Mouse (Mus musculus) forebrain, embryonic 10.5 days (tissue): ENCODE results near the gene Rnf138rt1. TPM values are rescaled to one million over a fixed set of nuclear protein-coding genes. Genes with fewer than 3 reads are reported as not detected.
A peak's percentile ranks its signal among the peaks of the same experiment; 100 is the strongest.

ENCODE experiments used
- DNase-seq: peaks from one replicate; pipeline ENCODE4 v3.0.0-alpha.2; 2017; ENCODE audit warnings: low spot score; ENCODE audit errors: extremely low spot score
- H3K27ac ChIP-seq: fragments of 300-500 bp; sonication (generic); 2 replicates; pipeline ENCODE4 v1.5.1; 2016; ENCODE audit warnings: mild to moderate bottlenecking
- H3K27me3 ChIP-seq: fragments of 300-500 bp; sonication (generic); 2 replicates; pipeline ENCODE4 v1.6.1; 2016; ENCODE audit warnings: mild to moderate bottlenecking; ENCODE audit not compliant: poor library complexity, severe bottlenecking
- H3K36me3 ChIP-seq: fragments of 300-500 bp; sonication (generic); replicated peaks from 2 replicates; pipeline ENCODE4 v1.6.1; 2016; ENCODE audit warnings: mild to moderate bottlenecking, moderate library complexity
- H3K4me1 ChIP-seq: fragments of 300-500 bp; sonication (generic); 2 replicates; pipeline ENCODE4 v1.6.1; 2016
- H3K4me3 ChIP-seq: fragments of 300-500 bp; sonication (generic); 2 replicates; pipeline ENCODE4 v1.5.1; 2016; ENCODE audit warnings: mild to moderate bottlenecking, moderate library complexity
- H3K9me3 ChIP-seq: fragments of 300-500 bp; sonication (generic); 2 replicates; pipeline ENCODE4 v1.6.1; 2016; ENCODE audit warnings: mild to moderate bottlenecking, moderate library complexity
- WGBS: fragments of 180-500 bp; shearing (Covaris S2); methylation state at CpG from one replicate; pipeline ENCODE4 v1.1.7; 2016; 5-methylcytosine and 5-hydroxymethylcytosine counted together
- polyA plus RNA-seq: library from polyadenylated mRNA; unstranded; fragments of >200 nt; fragmentation: Nextera tagmentation; extraction: Ambion mirVana; gene quantifications from 2 replicates; pipeline ENCODE4 v1.2.1, GENCODE M21; 2016

Rnf138rt1 gene
- 0.43 and 0.81 TPM in 2 replicates for polyA plus RNA-seq

DNA sequence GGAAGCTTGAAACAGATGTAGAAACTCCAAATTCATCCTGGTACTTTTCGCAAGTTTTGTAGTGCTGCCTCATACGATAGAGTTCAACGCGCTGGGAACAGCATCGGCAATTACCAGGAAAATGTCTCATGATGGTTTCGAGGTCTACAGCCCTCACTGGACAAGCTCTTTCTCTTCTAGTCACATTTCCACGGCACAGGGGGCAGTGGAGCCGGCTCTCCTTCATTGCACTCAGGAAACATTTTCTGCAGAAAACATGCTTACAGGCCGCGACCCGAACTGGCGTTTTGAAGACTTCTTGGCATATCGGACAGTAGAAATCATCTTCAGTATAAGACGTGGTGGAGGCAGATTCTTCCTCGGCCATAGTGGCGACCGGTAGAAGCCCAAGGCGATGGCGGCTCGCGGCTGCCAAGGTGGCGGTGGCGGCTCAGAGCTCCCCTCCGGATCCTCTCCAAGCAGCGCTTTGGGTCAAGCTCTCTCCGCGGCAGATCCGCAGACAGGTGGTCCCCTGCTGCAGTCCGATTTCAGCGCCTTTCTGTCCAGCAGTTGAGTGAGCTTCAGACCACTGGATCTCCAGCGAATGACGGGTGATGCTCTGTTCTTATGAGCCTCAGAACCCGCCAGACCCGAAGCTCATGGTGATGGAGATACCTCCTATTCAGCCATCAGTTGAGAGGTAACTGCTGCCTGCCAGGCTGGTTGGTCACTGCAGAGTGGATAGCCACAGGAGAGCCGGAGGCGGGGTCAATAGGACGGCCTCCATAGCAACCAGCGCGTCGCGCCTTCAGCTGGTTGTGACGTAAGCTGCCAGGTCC is at the start of gene Rnf138rt1:
TSS of gene Rnf138rt1 (minus strand) at position 713 of the 818 bp plus-strand sequence.
- Histone ChIP-seq H3K4me3 (peak within 1 kb of the TSS; percentile 52), H3K27ac (no peak within 1 kb of the TSS), H3K9me3 (no peaks in the 10 kb centered on the region), H3K27me3 (peaks cover 98% of the 10 kb centered on the region), H3K36me3 (no peaks in the 10 kb centered on the region), H3K4me1 (peaks cover 7% of the 10 kb centered on the region)
- peak; percentile 47 for DNase-seq
- WGBS, result 24% methylated on average over 42 of the region's 42 CpGs

DNA sequence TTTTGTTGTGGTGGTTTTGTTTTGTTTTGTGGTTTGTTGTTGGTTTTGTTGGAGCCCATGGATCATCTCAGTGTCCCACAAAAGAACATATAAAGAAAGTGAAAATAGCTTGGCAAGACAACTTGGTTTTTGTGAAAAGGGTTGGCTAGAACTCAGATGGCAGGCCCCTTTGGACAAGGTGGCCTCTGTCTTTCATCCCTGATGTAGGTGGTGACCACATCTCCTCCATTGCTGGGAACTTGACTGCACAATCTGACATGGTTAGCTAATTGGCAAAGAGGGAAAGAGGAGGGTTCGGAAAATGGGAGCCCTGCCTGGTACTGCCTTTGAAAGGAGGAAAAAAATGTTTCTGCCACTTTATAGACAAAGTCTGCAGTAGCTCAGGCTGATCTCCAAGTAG is 46.1 kb upstream of the Rnf138rt1 start:
- no peak for DNase-seq
- Histone ChIP-seq H3K36me3 (no peaks in the 10 kb centered on the region), H3K9me3 (no peaks in the 10 kb centered on the region), H3K4me3 (no peak overlapping the region), H3K27ac (no peak overlapping the region), H3K27me3 (peaks cover 95% of the 10 kb centered on the region), H3K4me1 (no peaks in the 10 kb centered on the region)
- WGBS, result 85% methylated on average over 1 of the region's 1 CpGs

DNA sequence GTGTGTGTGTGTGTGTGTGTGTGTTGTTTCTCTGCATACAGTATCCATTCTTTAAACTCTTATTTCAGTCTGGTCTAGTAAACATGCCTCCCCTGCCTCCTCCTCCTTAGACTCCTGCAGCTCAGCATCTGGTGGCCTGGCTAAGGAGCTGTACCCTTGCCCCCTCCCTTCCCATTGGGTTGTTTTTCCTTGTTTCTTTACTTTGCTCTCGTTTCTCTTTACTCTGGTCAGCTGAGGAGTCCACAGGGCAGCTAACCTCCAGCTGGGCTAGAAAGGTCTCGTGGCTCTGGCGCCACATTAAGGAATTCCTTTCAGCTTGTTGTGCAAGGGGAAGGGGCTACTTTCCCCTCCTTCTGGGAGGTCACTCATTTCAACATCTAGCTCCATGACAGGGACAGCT is 5.2 kb upstream of the Rnf138rt1 start:
- H3K9me3 ChIP-seq, result no peaks in the 10 kb centered on the region
- peaks cover 9% of the 10 kb centered on the region for H3K4me1 ChIP-seq
- H3K4me3 ChIP-seq, result no peak overlapping the region
- no peak overlapping the region for H3K27ac ChIP-seq
- peaks cover 92% of the 10 kb centered on the region for H3K27me3 ChIP-seq
- DNase-seq, result no peak
- no peaks in the 10 kb centered on the region for H3K36me3 ChIP-seq
- WGBS, result 40% methylated on average over 3 of the region's 3 CpGs

DNA sequence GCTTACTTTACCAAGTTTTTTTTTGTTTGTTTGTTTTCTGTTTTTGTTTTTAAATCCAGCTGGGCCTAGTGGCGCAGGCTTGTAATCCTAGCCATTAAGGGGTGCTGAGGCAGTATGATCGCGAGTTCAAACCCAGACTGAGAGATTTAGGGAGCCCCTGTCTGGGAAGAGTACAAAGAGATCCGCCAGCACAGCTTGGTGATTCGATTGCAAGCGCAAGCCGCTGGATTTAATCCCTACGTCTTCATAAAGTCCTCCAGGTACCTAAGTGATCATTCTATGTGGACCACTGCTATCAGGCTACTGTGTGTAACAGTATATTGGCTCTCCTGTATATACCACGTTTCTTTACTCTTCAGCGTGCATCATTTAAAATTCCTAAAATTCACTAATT is 303 bp upstream of the Rnf138rt1 start:
- Histone ChIP-seq H3K27me3 (peaks cover 98% of the 10 kb centered on the region), H3K27ac (no peak overlapping the region), H3K36me3 (no peaks in the 10 kb centered on the region), H3K4me1 (peaks cover 9% of the 10 kb centered on the region), H3K9me3 (no peaks in the 10 kb centered on the region), H3K4me3 (peak overlapping the region; percentile 52)
- 31% methylated on average over 10 of the region's 10 CpGs for WGBS
- DNase-seq, result no peak

DNA sequence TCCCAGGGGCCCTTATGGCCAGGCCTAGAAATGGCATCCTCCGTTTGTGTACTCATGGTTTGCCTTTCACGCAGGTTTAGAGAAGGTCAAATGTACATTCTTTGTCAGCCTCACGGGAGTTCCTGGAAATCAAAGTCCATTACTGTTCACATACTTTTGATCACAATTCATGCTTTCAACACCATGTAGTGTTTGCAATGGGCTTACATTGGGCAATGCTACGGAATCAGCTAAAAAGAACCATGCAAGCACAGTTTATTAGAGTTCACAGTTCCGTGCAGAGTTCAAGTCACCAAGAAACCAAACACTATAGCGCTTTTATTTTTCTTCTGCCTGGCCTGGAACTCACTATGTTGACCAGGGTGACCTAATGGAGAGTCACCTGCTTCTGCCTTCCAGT is 15.1 kb downstream of the Rnf138rt1 start:
- Histone ChIP-seq H3K9me3 (no peaks in the 10 kb centered on the region), H3K27me3 (peaks cover 99% of the 10 kb centered on the region), H3K4me3 (no peak overlapping the region), H3K27ac (no peak overlapping the region), H3K36me3 (no peaks in the 10 kb centered on the region), H3K4me1 (no peaks in the 10 kb centered on the region)
- 85% methylated on average over 6 of the region's 6 CpGs for WGBS
- DNase-seq, result no peak

DNA sequence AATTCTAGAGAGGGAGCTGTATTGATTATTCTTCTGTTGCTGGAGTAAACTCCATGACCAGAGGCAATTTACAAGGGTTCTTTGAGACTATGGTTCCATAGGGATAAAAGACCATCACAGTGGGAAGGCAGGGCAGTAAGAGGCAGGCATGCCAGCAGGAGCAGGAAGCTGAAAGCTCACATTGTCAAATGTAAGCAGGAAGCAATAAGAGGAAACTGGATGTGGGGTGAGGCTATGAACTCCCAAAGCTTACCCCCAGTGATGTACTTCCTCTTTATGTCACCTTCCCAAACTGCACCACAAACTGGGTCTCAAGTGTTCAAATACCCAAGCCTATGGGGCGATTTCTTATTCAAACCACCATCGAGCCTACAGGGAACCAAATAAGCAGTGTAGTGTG is 17.2 kb downstream of the Rnf138rt1 start:
- Histone ChIP-seq H3K27me3 (peaks cover 96% of the 10 kb centered on the region), H3K4me1 (no peaks in the 10 kb centered on the region), H3K4me3 (no peak overlapping the region), H3K36me3 (no peaks in the 10 kb centered on the region), H3K9me3 (no peaks in the 10 kb centered on the region), H3K27ac (no peak overlapping the region)
- 87% methylated on average over 2 of the region's 2 CpGs for WGBS
- DNase-seq, result no peak

DNA sequence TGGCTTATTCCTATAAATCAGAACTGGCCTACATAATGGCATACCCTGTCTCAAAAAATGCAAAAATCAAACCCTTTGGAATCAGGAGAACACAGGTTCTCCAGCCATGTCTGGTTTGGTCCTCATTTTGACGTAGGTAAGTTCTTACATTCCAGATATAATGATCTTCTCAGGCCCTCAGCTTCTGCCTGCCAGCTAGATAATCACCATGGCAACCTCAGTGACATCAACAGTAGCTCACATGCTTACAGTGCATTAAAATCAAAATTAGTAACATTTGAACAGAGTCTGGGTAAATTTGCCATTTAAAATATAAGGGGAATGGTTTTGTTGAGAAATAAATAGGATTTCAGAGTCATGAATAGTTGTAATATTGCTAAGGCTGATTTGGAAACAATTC is 22.2 kb downstream of the Rnf138rt1 start:
- WGBS, result 75% methylated on average over 1 of the region's 1 CpGs
- no peak overlapping the region for H3K27ac ChIP-seq
- peaks cover 91% of the 10 kb centered on the region for H3K27me3 ChIP-seq
- no peak overlapping the region for H3K4me3 ChIP-seq
- H3K9me3 ChIP-seq, result no peaks in the 10 kb centered on the region
- no peak for DNase-seq
- no peaks in the 10 kb centered on the region for H3K36me3 ChIP-seq
- no peaks in the 10 kb centered on the region for H3K4me1 ChIP-seq

DNA sequence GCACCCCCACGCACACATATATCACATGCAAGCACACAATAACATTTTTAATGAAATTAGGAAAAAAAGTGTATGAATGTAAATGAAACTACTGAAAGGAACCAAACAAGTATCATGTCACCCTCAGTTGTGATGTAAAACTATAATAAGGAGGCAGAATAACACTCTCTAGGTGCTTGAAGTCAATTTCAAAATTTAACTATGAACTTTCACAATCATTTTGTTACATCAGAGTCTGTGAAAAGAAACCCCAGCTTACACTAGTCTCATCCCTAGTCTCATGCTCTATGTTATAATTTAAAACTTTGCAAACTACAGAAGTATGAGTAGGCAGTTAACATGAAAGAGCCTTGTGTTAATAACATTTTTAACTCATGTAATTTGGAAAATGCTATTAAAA is 27.0 kb downstream of the Rnf138rt1 start:
- H3K4me3 ChIP-seq, result no peak overlapping the region
- no peaks in the 10 kb centered on the region for H3K9me3 ChIP-seq
- H3K27ac ChIP-seq, result no peak overlapping the region
- no peaks in the 10 kb centered on the region for H3K36me3 ChIP-seq
- H3K27me3 ChIP-seq, result peaks cover 86% of the 10 kb centered on the region
- H3K4me1 ChIP-seq, result no peaks in the 10 kb centered on the region
- WGBS, result 96% methylated on average over 1 of the region's 1 CpGs
- no peak for DNase-seq

DNA sequence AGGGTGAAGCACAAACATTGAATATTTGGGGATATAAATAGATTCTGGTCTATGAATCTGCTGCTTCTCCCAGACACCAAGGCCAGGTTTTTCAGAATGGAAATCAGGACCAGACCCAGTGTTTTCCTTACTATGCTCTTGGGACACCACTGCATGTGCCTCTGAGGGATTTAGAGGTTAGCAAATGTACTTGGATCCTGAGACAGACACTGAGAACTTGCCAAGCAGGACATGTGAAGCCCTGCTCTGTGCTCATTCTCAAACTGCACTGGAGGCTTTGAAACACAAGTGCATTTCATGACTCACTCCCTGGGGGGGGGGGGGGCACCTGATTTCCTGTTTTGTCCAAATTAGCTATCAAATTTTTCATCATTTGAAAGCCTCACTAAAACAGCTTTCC is 37.5 kb downstream of the Rnf138rt1 start:
- Histone ChIP-seq H3K4me1 (peaks cover 16% of the 10 kb centered on the region), H3K27ac (no peak overlapping the region), H3K27me3 (peaks cover 77% of the 10 kb centered on the region), H3K36me3 (no peaks in the 10 kb centered on the region), H3K9me3 (no peaks in the 10 kb centered on the region), H3K4me3 (no peak overlapping the region)
- DNase-seq, result no peak

DNA sequence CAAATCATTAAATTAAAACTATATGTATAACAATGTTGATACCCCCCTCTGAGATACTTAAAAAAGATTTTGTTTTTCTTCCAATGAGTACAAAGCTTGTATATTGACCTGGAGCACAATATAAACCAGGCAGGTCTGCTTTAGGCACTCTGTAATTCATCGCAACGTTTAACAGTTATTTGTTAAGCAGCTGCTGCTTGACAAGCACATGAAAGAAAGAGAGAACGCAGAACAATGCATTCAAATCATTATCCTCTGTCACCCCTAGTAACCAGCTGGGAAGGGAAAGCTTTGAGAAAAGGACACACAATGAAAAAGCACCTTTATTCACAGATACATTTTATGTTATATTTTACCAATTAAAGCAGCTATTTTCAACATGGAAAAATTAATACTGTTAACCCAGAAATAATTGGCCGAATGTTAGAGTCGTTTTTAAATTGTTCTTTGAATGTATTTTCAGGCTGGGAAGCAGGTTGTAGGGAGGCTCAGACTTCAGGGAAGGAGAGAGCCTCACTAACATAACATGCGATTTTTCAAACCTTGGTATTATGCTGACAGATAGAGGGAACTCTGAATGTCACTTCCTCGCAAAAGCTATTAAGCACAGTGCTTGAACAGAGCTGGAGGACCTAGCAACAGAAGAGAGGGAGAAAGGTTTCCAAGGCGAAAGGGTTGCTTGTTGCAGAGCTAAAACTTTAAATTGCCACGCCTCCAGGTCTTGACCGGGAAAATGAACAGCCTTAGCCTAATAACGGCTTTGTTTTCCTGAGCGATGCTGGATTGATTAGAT is 38.1 kb downstream of the Rnf138rt1 start:
- Histone ChIP-seq H3K27me3 (peaks cover 74% of the 10 kb centered on the region), H3K9me3 (no peaks in the 10 kb centered on the region), H3K27ac (0 out of 2 replicates have a peak overlapping the region, but pooled peaks have one; percentile 11), H3K36me3 (no peaks in the 10 kb centered on the region), H3K4me1 (peaks cover 16% of the 10 kb centered on the region), H3K4me3 (no peak overlapping the region)
- DNase-seq, result no peak
- WGBS, result 47% methylated on average over 12 of the region's 12 CpGs

DNA sequence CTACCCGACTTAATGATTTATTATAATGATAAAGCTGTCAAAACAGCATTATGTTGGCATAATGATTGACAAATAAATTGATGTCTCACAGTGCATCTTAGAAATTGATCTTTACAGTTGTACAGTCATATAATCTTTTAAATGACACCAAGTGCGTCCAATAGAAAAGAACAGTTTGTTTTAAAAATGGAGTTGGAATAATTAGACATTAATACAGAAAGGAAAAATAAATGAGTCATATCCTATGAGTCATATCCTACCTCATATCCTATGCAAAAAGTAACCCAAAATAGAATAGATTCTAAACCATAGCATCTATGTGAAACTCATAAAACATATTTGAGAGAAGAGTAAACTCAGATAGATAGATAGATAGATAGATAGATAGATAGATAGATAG is 40.5 kb downstream of the Rnf138rt1 start:
- WGBS, result 88% methylated on average over 2 of the region's 2 CpGs
- no peak overlapping the region for H3K4me3 ChIP-seq
- DNase-seq, result no peak
- H3K36me3 ChIP-seq, result no peaks in the 10 kb centered on the region
- peaks cover 16% of the 10 kb centered on the region for H3K4me1 ChIP-seq
- no peaks in the 10 kb centered on the region for H3K9me3 ChIP-seq
- no peak overlapping the region for H3K27ac ChIP-seq
- H3K27me3 ChIP-seq, result peaks cover 80% of the 10 kb centered on the region
